Mouse (Mus musculus) heart, embryonic 14.5 days (tissue): ENCODE measurements around the gene Crybg1. TPM values are rescaled to one million over a fixed set of nuclear protein-coding genes. Genes with fewer than 3 reads are reported as not detected.

ENCODE experiments used
- ATAC-seq: fragments of 200-750 bp; cut with Nextera tagmentation; 2 replicates; pipeline ENCODE4 v1.8.0; 2017; ENCODE audit warnings: low read depth, moderate TSS enrichment; ENCODE audit not compliant: insufficient number of reproducible peaks, insufficient read depth, low FRiP score
- H3K27ac ChIP-seq, 2 experiments: fragments of 200-500 bp in 1 of 2; fragments of 300-500 bp in 1 of 2; sonication (generic) in 1 of 2; replicated peaks in 1 of 2; 2 replicates each; pipeline ENCODE4 v1.5.1; 2012 to 2014; ENCODE audit warnings: low read depth in 2 of 2, low read length in 2 of 2, control low read depth in 1 of 2, mild to moderate bottlenecking in 1 of 2, mixed read lengths in 1 of 2; ENCODE audit not compliant: control insufficient read depth in 1 of 2, insufficient read depth in 1 of 2
- H3K27me3 ChIP-seq: fragments of 300-500 bp; sonication (generic); 2 replicates; pipeline ENCODE4 v1.6.1; 2014; ENCODE audit warnings: mild to moderate bottlenecking, low read length, control low read depth; ENCODE audit not compliant: control insufficient read depth, insufficient read depth
- H3K36me3 ChIP-seq: fragments of 300-500 bp; sonication (generic); 2 replicates; pipeline ENCODE4 v1.6.1; 2014; ENCODE audit warnings: mild to moderate bottlenecking, control low read depth, low read length, mixed read lengths; ENCODE audit not compliant: control insufficient read depth, insufficient read depth
- H3K4me1 ChIP-seq, 2 experiments: fragments of 200-500 bp in 1 of 2; fragments of 300-500 bp in 1 of 2; sonication (generic) in 1 of 2; 2 replicates each; pipeline ENCODE4 v1.6.1; 2012 to 2014; ENCODE audit warnings: low read length in 2 of 2, control low read depth in 1 of 2, mixed read lengths in 1 of 2; ENCODE audit not compliant: control insufficient read depth in 2 of 2, insufficient read depth in 2 of 2
- H3K4me2 ChIP-seq: fragments of 300-500 bp; sonication (generic); 2 replicates; pipeline ENCODE4 v1.6.1; 2014; ENCODE audit warnings: mild to moderate bottlenecking, low read length
- H3K4me3 ChIP-seq, 2 experiments: fragments of 200-500 bp in 1 of 2; fragments of 300-500 bp in 1 of 2; sonication (generic) in 1 of 2; 2 replicates each; pipeline ENCODE4 v1.5.1; 2012 to 2014; ENCODE audit warnings: low read length in 2 of 2, mild to moderate bottlenecking in 2 of 2, control low read depth in 1 of 2, low read depth in 1 of 2, moderate library complexity in 1 of 2; ENCODE audit not compliant: control insufficient read depth in 1 of 2, insufficient read depth in 1 of 2
- H3K9ac ChIP-seq: fragments of 300-500 bp; sonication (generic); 2 replicates; pipeline ENCODE4 v1.6.1; 2014; ENCODE audit warnings: mild to moderate bottlenecking, low read length
- H3K9me3 ChIP-seq: fragments of 300-500 bp; sonication (generic); 2 replicates; pipeline ENCODE4 v1.6.1; 2016; ENCODE audit warnings: low read length, control low read depth; ENCODE audit not compliant: control insufficient read depth
- WGBS: fragments of 180-500 bp; shearing (Covaris S2); extraction: QIAGEN DNeasy Blood & Tissue Kit; methylation state at CpG from one replicate; pipeline ENCODE4 v1.1.7; 2014; 5-methylcytosine and 5-hydroxymethylcytosine counted together
- polyA plus RNA-seq: library from polyadenylated mRNA; unstranded; fragments of >200 nt; fragmentation: Nextera tagmentation; extraction: Ambion mirVana; gene quantifications from 2 replicates; pipeline ENCODE4 v1.2.1, GENCODE M21; 2014

The Crybg1 gene
- polyA plus RNA-seq, 1 experiment from 2014 or later, result 0.16 TPM

DNA sequence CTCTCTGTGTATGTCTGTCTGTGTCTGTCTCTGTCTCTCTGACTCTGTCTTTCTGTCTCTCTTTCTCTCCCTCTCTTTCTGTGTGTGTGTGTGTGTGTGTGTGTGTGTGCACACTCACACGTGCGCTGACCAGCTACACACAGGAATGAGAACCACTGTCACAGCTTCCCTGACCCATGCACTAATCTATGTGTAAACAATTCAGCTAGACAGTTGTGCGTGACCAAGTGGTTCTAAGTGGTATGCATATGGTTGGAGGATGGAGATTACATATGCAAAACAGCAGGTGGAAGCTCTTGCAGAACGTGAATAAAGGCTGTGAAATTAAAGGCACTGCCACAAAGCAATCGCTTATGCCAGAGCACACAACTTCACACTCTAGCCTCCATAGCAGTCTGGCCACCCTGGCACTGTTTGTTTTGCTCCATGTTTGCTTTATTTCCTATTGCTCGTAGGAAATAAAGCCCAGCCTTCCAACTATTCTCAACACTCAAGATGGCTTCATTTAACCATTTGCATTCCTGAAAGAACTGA, 24.2 kb downstream of the Crybg1 start:
- H3K9me3 ChIP-seq, result no peaks in the 10 kb centered on the region
- H3K27ac ChIP-seq, result no peak overlapping the region
- H3K9ac ChIP-seq, result no peak overlapping the region
- H3K4me3 ChIP-seq, result no peak overlapping the region
- H3K4me1 ChIP-seq, result no peaks in the 10 kb centered on the region
- H3K4me2 ChIP-seq, result no peak overlapping the region
- 66% methylated on average over 6 of the region's 6 CpGs for WGBS
- no peaks in the 10 kb centered on the region for H3K36me3 ChIP-seq
- no peaks in the 10 kb centered on the region for H3K27me3 ChIP-seq
- ATAC-seq, result no peak

DNA sequence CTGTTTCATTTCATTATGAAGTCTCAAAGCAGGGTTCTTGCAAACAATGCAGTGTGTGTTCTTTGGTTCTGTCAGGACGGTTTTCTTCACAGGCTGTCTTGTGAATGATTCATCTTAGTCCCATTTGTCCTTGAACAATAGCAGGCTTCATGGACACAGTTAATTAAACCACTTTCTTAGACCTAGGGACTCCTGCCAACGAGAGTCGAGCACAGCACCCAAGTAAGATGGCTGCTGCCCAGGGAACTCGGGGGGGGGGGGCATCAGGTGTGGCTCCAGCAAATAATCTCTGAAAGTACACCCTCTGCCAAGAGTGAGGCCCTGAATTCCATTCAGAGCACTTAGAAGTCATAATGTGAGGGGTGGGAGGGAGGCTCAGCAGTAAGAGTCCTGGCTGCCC, 30.0 kb downstream of the Crybg1 start:
- no peaks in the 10 kb centered on the region for H3K27me3 ChIP-seq
- WGBS, result 52% methylated on average over 4 of the region's 4 CpGs
- no peaks in the 10 kb centered on the region for H3K36me3 ChIP-seq
- H3K4me2 ChIP-seq, result no peak overlapping the region
- no peak overlapping the region for H3K4me3 ChIP-seq
- H3K9ac ChIP-seq, result no peak overlapping the region
- ATAC-seq, result no peak
- H3K9me3 ChIP-seq, result no peaks in the 10 kb centered on the region
- H3K27ac ChIP-seq, result no peak overlapping the region
- H3K4me1 ChIP-seq, result peaks cover 0 to 4% of the 10 kb centered on the region in 2 experiments; a peak in 1 of 4 replicates

- H3K4me1 ChIP-seq, result peaks cover 3 to 9% of the 10 kb centered on the region in 2 experiments
- H3K36me3 ChIP-seq, result no peaks in the 10 kb centered on the region
- 31% methylated on average over 5 of the region's 5 CpGs for WGBS
- H3K9me3 ChIP-seq, result no peaks in the 10 kb centered on the region
- no peak overlapping the region for H3K27ac ChIP-seq
- H3K9ac ChIP-seq, result no peak overlapping the region
- no peak overlapping the region for H3K4me2 ChIP-seq
- ATAC-seq, result no peak
- H3K27me3 ChIP-seq, result no peaks in the 10 kb centered on the region
- no peak overlapping the region for H3K4me3 ChIP-seq
These were observed 31.9 kb downstream of the Crybg1 start for GRCm38 (mm10) chr10:44116796-44117195.

DNA sequence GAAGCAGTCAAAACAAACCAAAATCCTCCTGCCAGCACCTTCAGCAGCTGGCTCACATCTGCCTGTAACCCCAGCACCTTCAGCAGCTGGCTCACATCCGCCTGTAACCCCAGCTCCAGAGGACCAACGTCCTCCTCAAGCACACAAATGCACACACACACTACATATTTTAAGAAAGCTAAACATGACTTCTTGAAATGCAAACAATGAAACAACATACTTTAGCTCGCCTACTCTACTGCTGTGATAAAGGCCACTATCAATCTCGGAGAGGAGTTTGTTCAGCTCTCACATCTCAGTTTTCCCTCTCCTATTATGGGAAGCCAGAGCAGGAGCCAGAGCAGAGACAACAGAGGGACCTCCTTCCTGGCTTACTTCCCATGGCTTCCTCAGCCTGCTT, 34.0 kb downstream of the Crybg1 start:
- no peaks in the 10 kb centered on the region for H3K27me3 ChIP-seq
- no peak overlapping the region for H3K27ac ChIP-seq
- H3K4me3 ChIP-seq, result no peak overlapping the region
- no peaks in the 10 kb centered on the region for H3K36me3 ChIP-seq
- no peaks in the 10 kb centered on the region for H3K9me3 ChIP-seq
- WGBS, result 38% methylated on average over 4 of the region's 4 CpGs
- peaks cover 3 to 9% of the 10 kb centered on the region in 2 experiments for H3K4me1 ChIP-seq
- no peak for ATAC-seq
- no peak overlapping the region for H3K9ac ChIP-seq
- no peak overlapping the region for H3K4me2 ChIP-seq

DNA sequence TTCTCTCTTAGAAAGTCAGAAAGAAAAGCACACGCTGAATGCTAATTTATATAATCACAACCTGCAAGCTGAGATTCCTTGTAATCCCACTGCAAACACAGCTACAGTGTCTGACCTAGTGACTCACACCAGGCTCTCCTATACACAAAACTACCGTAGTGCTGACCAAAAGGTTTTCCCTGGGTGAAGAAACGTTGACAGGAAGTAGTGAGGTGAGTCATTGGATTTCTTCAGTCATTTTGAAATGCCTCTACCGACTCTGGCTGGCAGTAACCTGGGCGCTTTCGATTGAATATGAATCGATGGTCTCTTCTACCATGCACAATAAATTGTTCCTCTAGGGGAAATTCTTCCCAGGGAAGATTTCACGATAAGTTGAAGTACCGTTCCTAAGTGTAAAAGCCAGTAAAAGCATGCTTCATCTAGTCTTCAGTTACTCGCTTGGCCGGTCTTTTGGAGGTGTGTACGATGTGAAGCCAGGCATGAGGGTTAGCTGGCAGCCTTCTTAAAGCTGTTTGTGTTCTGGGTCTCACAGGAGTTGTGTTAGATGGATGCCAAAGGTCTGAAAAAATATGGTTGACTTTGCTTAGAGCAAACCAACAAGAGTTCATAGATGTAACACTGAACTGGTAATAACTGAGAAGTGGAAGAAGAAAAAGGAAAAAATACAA, 36.5 kb downstream of the Crybg1 start:
- no peak overlapping the region for H3K27ac ChIP-seq
- H3K27me3 ChIP-seq, result no peaks in the 10 kb centered on the region
- no peak overlapping the region for H3K9ac ChIP-seq
- no peaks in the 10 kb centered on the region for H3K9me3 ChIP-seq
- H3K4me2 ChIP-seq, result no peak overlapping the region
- peaks cover 3 to 9% of the 10 kb centered on the region in 2 experiments for H3K4me1 ChIP-seq
- 83% methylated on average over 12 of the region's 12 CpGs for WGBS
- no peak overlapping the region for H3K4me3 ChIP-seq
- H3K36me3 ChIP-seq, result no peaks in the 10 kb centered on the region
- ATAC-seq, result no peak

DNA sequence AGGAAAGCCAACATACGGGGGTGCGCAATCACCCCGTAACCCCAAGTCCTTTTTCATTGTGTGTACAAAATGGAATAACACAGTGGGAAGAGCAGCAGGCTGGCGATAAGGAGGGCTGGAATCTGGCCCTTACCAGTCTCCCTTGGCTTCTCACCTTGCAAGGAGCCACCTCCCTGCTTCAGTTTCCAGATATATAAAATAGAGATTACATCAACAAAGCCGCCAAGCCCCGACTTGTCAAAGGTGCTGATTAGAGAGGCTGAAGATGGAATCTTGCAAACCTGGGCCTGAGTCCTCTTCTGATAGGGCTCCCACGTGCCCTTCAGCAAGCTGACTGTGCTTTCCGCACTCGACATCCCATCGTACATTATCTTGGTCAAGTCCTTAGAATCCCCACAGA, 37.5 kb downstream of the Crybg1 start:
- 70% methylated on average over 10 of the region's 10 CpGs for WGBS

DNA sequence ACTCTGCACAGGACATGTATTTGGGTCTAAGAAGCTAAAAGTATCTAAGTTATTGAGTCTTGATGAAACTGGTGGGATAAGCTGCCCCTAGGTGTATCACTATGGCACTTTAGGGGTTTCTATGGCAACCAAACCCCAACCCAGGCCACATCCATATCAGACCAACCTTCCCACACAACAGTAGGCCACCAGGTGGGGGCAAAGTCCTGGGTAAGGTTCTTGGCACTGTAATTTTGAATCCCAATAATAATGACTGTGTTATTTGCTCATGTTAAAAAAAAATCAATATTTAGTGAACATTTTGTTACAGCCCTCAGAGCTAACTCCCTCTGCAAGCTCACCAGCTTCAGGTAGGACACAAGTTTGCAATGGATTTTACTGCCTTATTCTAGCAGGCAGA, 38.2 kb downstream of the Crybg1 start:
- ATAC-seq, result no peak

More for the DNA sequence above, 37.5 kb downstream of the Crybg1 start:
- Histone ChIP-seq H3K27me3 (no peaks in the 10 kb centered on the region), H3K4me1 (peaks cover 3 to 6% of the 10 kb centered on the region in 2 experiments; a peak in 3 of 4 replicates), H3K4me3 (no peak overlapping the region), H3K27ac (no peak overlapping the region), H3K36me3 (no peaks in the 10 kb centered on the region), H3K9me3 (no peaks in the 10 kb centered on the region), H3K4me2 (no peak overlapping the region), H3K9ac (no peak overlapping the region)
- no peak for ATAC-seq

GRCm38 (mm10) chr10:44094794-44095193, 53.9 kb downstream of the Crybg1 start:
- no peak overlapping the region for H3K27ac ChIP-seq
- H3K9ac ChIP-seq, result no peak overlapping the region
- ATAC-seq, result no peak
- 56% methylated on average over 2 of the region's 2 CpGs for WGBS
- no peak overlapping the region for H3K4me3 ChIP-seq
- H3K27me3 ChIP-seq, result no peaks in the 10 kb centered on the region
- H3K36me3 ChIP-seq, result no peaks in the 10 kb centered on the region
- H3K4me2 ChIP-seq, result no peak overlapping the region
- peaks cover 4% of the 10 kb centered on the region; the same call in 1 of the 2 replicates for H3K9me3 ChIP-seq
- no peaks in the 10 kb centered on the region for H3K4me1 ChIP-seq

More for the DNA sequence above, 38.2 kb downstream of the Crybg1 start:
- Histone ChIP-seq H3K9me3 (no peaks in the 10 kb centered on the region), H3K4me2 (no peak overlapping the region), H3K27ac (no peak overlapping the region), H3K4me1 (peaks cover 3 to 6% of the 10 kb centered on the region in 2 experiments; a peak in 3 of 4 replicates), H3K36me3 (no peaks in the 10 kb centered on the region), H3K27me3 (no peaks in the 10 kb centered on the region), H3K9ac (no peak overlapping the region), H3K4me3 (no peak overlapping the region)
